Mouse (Mus musculus) retina, postnatal 7 days (tissue): ENCODE results near the gene Hspa4.

Experiments
- DNase-seq: peaks from one replicate; pipeline ENCODE4 v3.0.0-alpha.2; 2012; ENCODE audit warnings: low read depth, low spot score

Gene Hspa4

DNA sequence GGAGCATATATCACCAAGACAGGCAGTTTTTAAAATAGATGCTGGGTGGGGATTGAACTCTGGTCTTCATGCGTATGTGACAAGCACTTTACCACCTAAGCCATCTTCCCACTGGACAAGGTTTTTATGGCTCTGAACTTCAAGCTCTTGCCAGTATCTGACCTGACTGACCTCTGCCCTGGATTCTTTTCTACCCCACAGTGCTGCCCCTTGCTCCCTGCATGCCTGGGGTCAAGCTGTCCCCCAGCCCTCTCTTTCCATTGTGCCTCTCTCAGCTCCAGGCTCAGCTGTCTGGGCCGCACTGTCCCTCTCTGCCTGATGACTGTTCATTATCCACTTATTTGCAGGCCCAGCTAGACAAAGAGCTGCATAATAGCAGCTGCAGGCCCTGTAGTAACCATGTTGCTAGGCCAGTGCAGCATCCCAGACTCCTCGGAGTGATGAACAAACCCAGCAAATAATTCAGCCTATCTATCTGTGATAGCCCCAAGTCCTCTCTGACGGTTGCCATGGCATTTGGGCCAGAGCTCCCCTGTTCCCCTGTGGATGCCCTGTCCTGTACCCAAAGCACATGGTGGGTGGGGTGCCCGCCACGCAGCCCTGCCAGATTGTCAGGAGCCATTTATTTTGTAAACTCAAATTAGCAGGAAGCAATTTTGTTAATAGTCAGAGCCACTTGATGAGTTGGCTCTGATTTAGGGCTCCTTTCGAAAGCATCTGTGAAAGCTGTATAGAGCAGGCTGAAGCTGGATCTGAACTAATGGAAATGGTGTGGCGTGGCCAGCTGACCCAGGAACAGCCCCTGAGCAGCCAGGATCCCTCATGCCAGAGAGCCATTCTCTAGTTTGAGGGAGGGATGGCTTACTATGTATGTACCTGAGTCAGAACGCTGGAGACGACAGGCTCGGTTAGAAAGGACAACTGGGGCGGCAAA lies 47.8 kb downstream of the Hspa4 start:
- DNase-seq, result no peak

DNA sequence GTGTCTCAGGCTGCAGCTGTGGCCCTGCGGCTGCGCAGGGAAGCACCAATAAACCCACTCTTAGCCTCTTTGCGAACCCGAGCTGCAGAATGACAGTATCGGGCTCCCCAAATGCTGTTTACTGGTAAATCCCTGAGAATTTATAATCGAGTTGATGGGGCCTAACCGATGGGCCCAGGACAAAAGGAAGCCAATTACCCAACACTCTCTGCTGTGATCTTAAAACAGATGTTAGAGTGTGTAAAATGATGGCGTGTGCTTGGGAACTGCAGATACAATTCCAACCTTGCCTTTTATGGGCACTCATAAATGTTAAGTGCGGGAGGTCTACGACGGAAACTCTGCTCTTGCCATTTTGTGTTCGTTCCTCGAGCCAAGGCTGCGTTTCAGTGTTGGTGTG lies 49.5 kb downstream of the Hspa4 start:
- DNase-seq, result no peak

DNA sequence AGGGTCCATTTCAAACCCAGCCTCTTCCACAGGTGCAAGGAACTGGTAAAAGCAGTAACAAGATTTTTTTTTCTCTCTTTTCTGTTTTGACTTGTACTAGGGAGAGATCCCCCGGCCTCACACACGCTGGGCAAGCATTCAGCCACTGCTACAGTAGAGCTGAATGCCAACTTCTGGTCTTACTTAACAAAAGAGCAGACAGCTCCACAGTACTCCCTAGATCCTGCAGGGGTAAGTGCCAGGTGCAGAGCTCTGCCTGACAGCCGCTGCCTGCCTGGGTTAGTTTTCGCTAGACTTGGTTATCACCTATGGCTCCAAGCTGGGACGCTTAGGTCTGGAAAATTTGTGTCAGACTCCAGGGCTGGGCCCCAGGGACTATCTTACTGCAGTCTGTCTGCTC lies 50.6 kb downstream of the Hspa4 start:
- no peak for DNase-seq

DNA sequence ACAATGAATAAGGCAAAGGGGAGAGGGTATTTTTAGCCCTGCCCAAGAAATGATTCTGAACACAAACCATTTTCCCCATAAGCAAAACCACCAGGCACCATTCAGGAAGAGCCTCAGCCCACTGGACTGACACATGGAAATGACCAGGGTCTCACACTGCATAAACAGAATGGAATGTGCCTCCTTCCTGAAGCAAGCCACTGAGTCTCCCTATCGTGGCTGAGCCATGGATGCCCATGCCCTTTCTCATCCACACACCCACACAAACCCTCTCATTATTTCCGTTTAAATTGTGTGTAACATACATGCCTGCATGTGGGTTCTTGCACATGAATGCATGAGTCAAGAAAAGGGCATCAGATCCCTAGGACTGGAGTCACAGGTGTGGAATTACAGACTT lies 54.7 kb downstream of the Hspa4 start:
- DNase-seq, result no peak

DNA sequence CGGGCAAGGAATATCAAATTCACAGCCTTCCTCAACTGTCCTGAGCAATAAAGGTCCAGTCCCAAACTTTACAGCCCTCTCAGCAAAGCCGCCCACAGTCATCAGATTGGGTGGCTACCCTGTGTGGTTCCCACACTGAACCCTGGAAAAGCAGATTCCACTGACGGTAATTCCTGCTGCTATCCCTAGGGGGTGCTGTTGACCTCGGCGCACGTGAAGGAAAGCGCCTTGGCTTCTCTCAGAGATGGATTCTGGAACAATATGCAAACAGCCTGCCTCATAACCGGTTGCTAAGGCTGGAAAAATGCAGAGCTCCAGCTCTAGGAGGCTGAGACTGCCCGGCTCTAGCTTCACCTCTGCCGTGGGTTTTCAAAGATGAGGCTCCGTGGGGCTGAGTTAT lies 57.1 kb downstream of the Hspa4 start:
- DNase-seq, result no peak

DNA sequence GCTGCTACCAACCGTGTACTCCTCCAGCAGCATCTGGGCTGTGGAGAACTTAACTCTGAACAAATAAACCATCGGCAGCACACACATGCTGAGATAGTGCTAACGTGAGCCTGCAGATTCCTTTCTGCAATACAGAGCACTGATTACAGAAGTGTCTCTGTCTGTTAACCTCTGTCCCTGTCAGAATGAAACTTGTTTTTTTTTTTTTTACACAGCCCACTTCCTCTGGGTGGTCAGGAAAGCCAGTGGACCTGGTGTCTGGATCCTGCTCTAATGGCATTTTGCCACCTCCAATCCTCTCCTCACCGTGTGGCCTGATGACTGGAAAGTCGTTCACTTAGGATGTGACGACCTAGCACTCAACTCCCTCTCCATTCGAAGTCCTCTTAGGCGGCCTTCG lies 66.7 kb downstream of the Hspa4 start:
- DNase-seq, result no peak

DNA sequence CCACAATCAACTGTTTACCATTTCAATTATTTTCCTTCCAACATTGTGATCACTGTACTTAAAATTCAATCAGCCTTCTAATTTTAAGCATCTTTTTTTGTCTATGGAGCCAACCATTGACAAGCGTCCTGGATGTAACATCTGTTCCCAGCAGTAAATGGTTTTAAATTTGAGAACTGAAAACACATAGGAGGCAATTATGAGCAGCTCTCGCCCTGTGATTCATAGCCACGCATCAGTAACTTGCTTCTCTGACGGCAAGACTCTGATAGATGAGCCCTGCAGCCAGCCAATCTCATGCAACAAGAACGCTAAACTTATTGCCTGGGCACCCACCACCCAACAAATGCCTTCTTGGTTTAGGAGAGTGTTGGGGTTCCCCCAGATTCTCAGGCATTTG lies 68.4 kb downstream of the Hspa4 start:
- DNase-seq, result no peak

DNA sequence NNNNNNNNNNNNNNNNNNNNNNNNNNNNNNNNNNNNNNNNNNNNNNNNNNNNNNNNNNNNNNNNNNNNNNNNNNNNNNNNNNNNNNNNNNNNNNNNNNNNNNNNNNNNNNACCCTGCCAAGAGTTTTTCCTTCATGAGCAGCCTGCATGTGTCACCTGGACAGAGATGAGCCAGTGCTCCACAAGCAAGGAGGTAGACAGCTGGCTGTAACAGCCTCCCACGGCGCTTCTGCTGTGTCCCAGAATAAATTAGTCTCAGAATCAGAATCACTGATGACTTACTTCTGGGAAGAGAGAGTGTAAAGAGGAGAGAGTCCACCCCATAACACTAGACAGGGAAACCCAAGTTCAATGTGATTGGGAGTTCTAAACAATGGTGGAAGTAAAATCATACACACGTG lies 71.2 kb downstream of the Hspa4 start:
- DNase-seq, result no peak

DNA sequence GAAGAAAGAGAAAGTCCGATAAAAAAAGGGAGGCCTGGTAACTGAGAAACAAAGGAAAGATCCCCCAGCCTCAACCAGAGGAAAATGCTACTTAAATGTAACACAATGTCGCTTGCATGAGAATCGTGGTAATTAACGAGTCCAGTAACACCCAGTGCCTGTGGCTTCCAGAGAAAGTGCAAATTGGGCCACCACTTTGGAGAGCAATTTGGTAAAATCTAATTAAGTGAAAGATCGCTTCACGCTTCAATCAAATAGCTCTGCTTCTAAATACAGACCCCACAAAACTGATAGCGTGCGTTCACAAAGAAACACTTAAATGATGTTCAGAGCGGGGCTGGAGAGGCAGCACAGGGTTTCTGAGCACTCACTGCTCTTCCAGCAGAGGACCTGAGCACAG lies 89.4 kb downstream of the Hspa4 start:
- no peak for DNase-seq
